Mouse (Mus musculus) cerebellum, adult 9-11 months (tissue): ENCODE measurements around the gene Pdx1.

Source experiments
- DNase-seq: peaks from one replicate; pipeline ENCODE4 v3.0.0; 2022

Gene Pdx1

GRCm38 (mm10) chr5:147312830-147313685 lies 43.3 kb downstream of the Pdx1 start:
- no peak for DNase-seq

- no peak for DNase-seq
Observed at GRCm38 (mm10) chr5:147314646-147315431, 45.1 kb downstream of the Pdx1 start.

- no peak for DNase-seq
Observed at GRCm38 (mm10) chr5:147315432-147316075, 45.8 kb downstream of the Pdx1 start.

GRCm38 (mm10) chr5:147317321-147317720 lies 47.6 kb downstream of the Pdx1 start:
- DNase-seq = no peak

- DNase-seq = no peak
Observed at GRCm38 (mm10) chr5:147317991-147318390, 48.2 kb downstream of the Pdx1 start.

GRCm38 (mm10) chr5:147319653-147320052 lies 49.9 kb downstream of the Pdx1 start:
- peak; percentile 18 for DNase-seq

GRCm38 (mm10) chr5:147322183-147322582 lies 52.4 kb downstream of the Pdx1 start, which contains the start of gene Urad:
Gene Urad (minus strand): TSS chr5:147322440.
- no peak for DNase-seq

- DNase-seq = peak; percentile 22
Observed at GRCm38 (mm10) chr5:147323237-147323917, 53.6 kb downstream of the Pdx1 start.
